Mouse (Mus musculus) limb, embryonic 13.5 days (tissue): ENCODE measurements around the gene Men1. TPM values are rescaled to one million over a fixed set of nuclear protein-coding genes. Genes with fewer than 3 reads are reported as not detected.

Experiments
- ATAC-seq: fragments of 200-750 bp; cut with Nextera tagmentation; 2 replicates; pipeline ENCODE4 v1.8.0; 2017; ENCODE audit warnings: low read depth, moderate number of reproducible peaks, moderate TSS enrichment; ENCODE audit not compliant: low FRiP score
- H3K27ac ChIP-seq: fragments of 300-500 bp; sonication (generic); 2 replicates; pipeline ENCODE4 v1.5.1; 2015; ENCODE audit warnings: inconsistent platforms, mild to moderate bottlenecking, moderate library complexity
- H3K27me3 ChIP-seq: fragments of 300-500 bp; sonication (generic); 2 replicates; pipeline ENCODE4 v1.6.1; 2015; ENCODE audit warnings: mild to moderate bottlenecking, inconsistent platforms
- H3K36me3 ChIP-seq: fragments of 300-500 bp; sonication (generic); 2 replicates; pipeline ENCODE4 v1.6.1; 2015; ENCODE audit warnings: inconsistent platforms, mild to moderate bottlenecking, moderate library complexity
- H3K4me1 ChIP-seq: fragments of 300-500 bp; sonication (generic); 2 replicates; pipeline ENCODE4 v1.6.1; 2015; ENCODE audit warnings: inconsistent platforms
- H3K4me2 ChIP-seq: fragments of 300-500 bp; sonication (generic); replicated peaks from 2 replicates; pipeline ENCODE4 v1.6.1; 2015; ENCODE audit warnings: inconsistent platforms, mild to moderate bottlenecking, moderate library complexity
- H3K4me3 ChIP-seq: fragments of 300-500 bp; sonication (generic); 2 replicates; pipeline ENCODE4 v1.5.1; 2015; ENCODE audit warnings: moderate library complexity, mild to moderate bottlenecking, inconsistent platforms
- H3K9ac ChIP-seq: fragments of 300-500 bp; sonication (generic); 2 replicates; pipeline ENCODE4 v1.6.1; 2015; ENCODE audit warnings: mild to moderate bottlenecking, inconsistent platforms
- H3K9me3 ChIP-seq: fragments of 300-500 bp; sonication (generic); 2 replicates; pipeline ENCODE4 v1.6.1; 2016; ENCODE audit warnings: inconsistent platforms
- WGBS: fragments of 180-500 bp; shearing (Covaris S2); methylation state at CpG from one replicate; pipeline ENCODE4 v1.1.7; 2015; 5-methylcytosine and 5-hydroxymethylcytosine counted together
- polyA plus RNA-seq: library from polyadenylated mRNA; unstranded; fragments of >200 nt; fragmentation: Nextera tagmentation; extraction: Ambion mirVana; gene quantifications from 2 replicates; pipeline ENCODE4 v1.2.1, GENCODE M21; 2015

Gene Men1
- polyA plus RNA-seq, 1 experiment from 2014 or later, result 97.6 TPM

DNA sequence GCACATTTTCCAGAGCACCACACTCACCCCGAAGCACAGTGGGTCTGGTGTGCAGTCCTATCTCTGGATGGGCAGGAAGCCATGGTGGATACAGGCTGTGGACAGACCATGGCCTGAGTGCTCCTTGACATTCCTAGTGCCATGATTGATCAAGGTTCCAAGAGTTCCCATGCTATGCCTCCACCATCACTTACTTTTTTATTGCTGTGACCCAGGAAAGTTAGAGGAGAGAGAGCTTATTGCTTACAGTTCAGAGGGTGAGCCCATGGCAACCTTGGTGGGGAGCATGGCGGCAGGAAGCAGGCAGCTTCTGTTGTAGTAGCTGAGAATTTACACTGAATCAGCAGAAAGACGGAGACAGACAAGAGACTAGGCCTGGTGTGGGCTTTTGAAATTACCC is 26.5 kb downstream of the Men1 start:
- H3K27me3 ChIP-seq, result no peaks in the 10 kb centered on the region
- H3K27ac ChIP-seq, result no peak overlapping the region
- no peaks in the 10 kb centered on the region for H3K9me3 ChIP-seq
- peaks cover 22% of the 10 kb centered on the region for H3K4me1 ChIP-seq
- no peak overlapping the region for H3K9ac ChIP-seq
- peaks cover 23% of the 10 kb centered on the region for H3K36me3 ChIP-seq
- no peak overlapping the region for H3K4me3 ChIP-seq
- 93% methylated on average over 3 of the region's 3 CpGs for WGBS
- ATAC-seq, result no peak
- H3K4me2 ChIP-seq, result no peak overlapping the region

- Histone ChIP-seq H3K9ac (peak overlapping the region; percentile 56; the same call in 1 of the 2 replicates), H3K4me2 (peak overlapping the region; percentile 67), H3K4me1 (peaks cover 38% of the 10 kb centered on the region), H3K27ac (peak overlapping the region; percentile 52; the same call in 1 of the 2 replicates), H3K27me3 (no peaks in the 10 kb centered on the region), H3K9me3 (no peaks in the 10 kb centered on the region), H3K36me3 (peaks cover 41% of the 10 kb centered on the region), H3K4me3 (peak overlapping the region; percentile 99)
- WGBS, result under 1% methylated on average over 11 of the region's 11 CpGs
- no peak for ATAC-seq
These were observed 28.3 kb downstream of the Men1 start for GRCm38 (mm10) chr19:6363091-6363410.

- ATAC-seq, result peak; percentile 98
- H3K27ac ChIP-seq, result peak within 1 kb of the TSS; percentile 98
- no peaks in the 10 kb centered on the region for H3K9me3 ChIP-seq
- 1% methylated on average over 70 of the region's 85 CpGs for WGBS
- H3K4me2 ChIP-seq, result peak within 1 kb of the TSS; percentile 97
- H3K36me3 ChIP-seq, result peaks cover 45% of the 10 kb centered on the region
- H3K9ac ChIP-seq, result peak within 1 kb of the TSS; percentile 99
- H3K4me3 ChIP-seq, result peak within 1 kb of the TSS; percentile 99
- peaks cover 39% of the 10 kb centered on the region for H3K4me1 ChIP-seq
- no peaks in the 10 kb centered on the region for H3K27me3 ChIP-seq
These were observed 28.8 kb downstream of the Men1 start, which contains the start of gene Sf1 for GRCm38 (mm10) chr19:6363411-6364240. Gene Sf1 (plus strand): TSS chr19:6363690.

GRCm38 (mm10) chr19:6364317-6364725 is 29.5 kb downstream of the Men1 start:
- WGBS, result under 1% methylated on average over 55 of the region's 55 CpGs
- H3K4me2 ChIP-seq, result peak overlapping the region; percentile 97
- H3K27me3 ChIP-seq, result no peaks in the 10 kb centered on the region
- peaks cover 47% of the 10 kb centered on the region for H3K36me3 ChIP-seq
- peaks cover 39% of the 10 kb centered on the region for H3K4me1 ChIP-seq
- H3K4me3 ChIP-seq, result peak overlapping the region; percentile 99
- peak overlapping the region; percentile 98 for H3K27ac ChIP-seq
- peak overlapping the region; percentile 99 for H3K9ac ChIP-seq
- no peaks in the 10 kb centered on the region for H3K9me3 ChIP-seq
- no peak for ATAC-seq

DNA sequence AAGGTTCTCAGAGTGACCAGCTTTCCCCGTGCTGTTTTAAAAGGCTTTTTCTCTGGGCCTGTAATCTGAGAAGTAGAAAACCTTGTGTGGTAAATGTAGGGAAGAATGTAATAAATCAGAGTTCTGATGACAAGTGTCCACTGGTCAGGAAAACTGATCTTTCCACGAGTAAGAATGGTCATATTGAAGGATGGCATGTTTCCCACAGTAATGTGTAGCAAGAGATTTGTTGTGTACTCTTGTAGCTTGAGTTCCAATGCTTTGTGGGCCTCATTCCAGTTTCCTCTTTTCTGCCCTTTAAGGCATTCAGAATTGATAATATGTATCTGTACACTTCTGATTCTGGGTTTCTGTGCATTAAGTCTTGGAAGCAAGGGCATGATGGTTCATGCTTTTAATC is 30.1 kb downstream of the Men1 start:
- H3K27ac ChIP-seq, result 0 out of 2 replicates have a peak overlapping the region, but pooled peaks have one; percentile 98
- peaks cover 52% of the 10 kb centered on the region for H3K36me3 ChIP-seq

DNA sequence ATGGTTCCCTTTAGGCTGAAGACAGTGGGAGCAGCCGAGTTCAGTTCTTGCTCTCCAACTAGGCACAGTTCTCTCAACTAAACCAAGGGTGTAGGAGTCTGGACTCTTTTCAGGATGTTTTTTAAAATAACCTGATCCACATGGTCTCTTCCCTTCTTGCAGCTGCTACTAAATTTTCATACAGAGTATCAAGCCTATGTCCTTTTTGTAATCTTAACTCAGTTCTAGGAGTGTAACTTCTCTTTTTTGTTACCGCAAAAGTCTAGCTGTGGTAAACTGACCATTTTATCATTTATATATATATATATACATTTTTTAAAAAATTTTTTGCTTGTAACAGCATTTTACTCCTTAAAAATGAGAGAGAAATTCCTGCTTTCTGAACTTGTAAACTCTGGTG is 35.4 kb downstream of the Men1 start:
- no peak for ATAC-seq
- H3K27me3 ChIP-seq, result no peaks in the 10 kb centered on the region
- H3K27ac ChIP-seq, result no peak overlapping the region
- H3K4me3 ChIP-seq, result no peak overlapping the region
- H3K9me3 ChIP-seq, result no peaks in the 10 kb centered on the region
- no peak overlapping the region for H3K9ac ChIP-seq
- H3K36me3 ChIP-seq, result peaks cover 94% of the 10 kb centered on the region
- H3K4me1 ChIP-seq, result peaks cover 28% of the 10 kb centered on the region
- 91% methylated on average over 2 of the region's 2 CpGs for WGBS
- H3K4me2 ChIP-seq, result no peak overlapping the region

More for the DNA sequence above, 30.1 kb downstream of the Men1 start:
- Histone ChIP-seq H3K9me3 (no peaks in the 10 kb centered on the region), H3K4me3 (peak overlapping the region; percentile 99), H3K27me3 (no peaks in the 10 kb centered on the region), H3K4me2 (peak overlapping the region; percentile 97), H3K9ac (peak overlapping the region; percentile 99), H3K4me1 (peaks cover 39% of the 10 kb centered on the region)
- 0% methylated on average over 2 of the region's 2 CpGs for WGBS
- no peak for ATAC-seq

- peaks cover 96% of the 10 kb centered on the region for H3K36me3 ChIP-seq
- no peak overlapping the region for H3K4me3 ChIP-seq
- H3K4me2 ChIP-seq, result no peak overlapping the region
- H3K4me1 ChIP-seq, result peaks cover 6% of the 10 kb centered on the region
- no peaks in the 10 kb centered on the region for H3K9me3 ChIP-seq
- no peak for ATAC-seq
- WGBS, result 94% methylated on average over 3 of the region's 3 CpGs
- H3K9ac ChIP-seq, result no peak overlapping the region
- H3K27ac ChIP-seq, result no peak overlapping the region
- no peaks in the 10 kb centered on the region for H3K27me3 ChIP-seq
These were observed 37.7 kb downstream of the Men1 start for GRCm38 (mm10) chr19:6372433-6372832.

DNA sequence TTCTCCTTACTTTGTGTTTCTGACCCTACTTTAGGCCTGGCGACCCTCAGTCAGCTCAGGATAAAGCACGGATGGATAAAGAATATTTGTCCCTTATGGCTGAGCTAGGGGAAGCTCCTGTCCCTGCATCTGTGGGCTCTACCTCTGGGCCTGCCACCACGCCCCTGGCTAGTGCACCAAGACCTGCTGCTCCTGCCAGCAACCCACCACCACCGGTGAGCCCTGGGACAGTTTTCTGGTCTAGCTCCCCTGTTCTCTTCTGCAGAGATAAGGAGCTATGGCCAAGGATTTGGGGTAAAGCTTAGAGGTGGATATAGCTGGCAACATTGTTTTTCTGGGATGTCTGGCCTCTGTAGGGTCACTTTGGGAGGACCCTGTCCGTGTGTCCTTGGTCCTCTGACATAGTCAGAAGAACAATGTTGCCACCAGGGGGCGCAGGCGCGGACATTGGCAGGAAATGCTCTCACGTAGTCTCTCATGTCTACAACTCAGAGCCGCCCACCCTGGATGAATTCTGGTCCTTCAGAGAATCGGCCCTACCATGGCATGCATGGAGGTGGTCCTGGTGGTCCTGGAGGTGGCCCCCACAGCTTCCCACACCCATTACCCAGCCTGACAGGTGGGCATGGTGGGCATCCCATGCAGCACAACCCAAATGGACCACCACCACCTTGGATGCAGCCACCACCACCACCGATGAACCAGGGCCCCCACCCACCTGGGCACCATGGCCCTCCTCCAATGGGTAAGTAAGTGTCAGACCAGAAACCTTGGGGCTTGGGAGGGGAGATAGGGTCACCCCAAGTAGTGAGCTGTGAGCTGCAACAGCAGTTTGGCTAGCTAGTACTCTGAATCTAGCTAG is 39.0 kb downstream of the Men1 start:
- H3K9me3 ChIP-seq, result no peaks in the 10 kb centered on the region
- peak; percentile 49; the same call in 1 of the 2 replicates for ATAC-seq
- H3K9ac ChIP-seq, result no peak overlapping the region
- H3K4me1 ChIP-seq, result no peaks in the 10 kb centered on the region
- peaks cover 96% of the 10 kb centered on the region for H3K36me3 ChIP-seq
- 72% methylated on average over 12 of the region's 12 CpGs for WGBS
- H3K27me3 ChIP-seq, result no peaks in the 10 kb centered on the region
- no peak overlapping the region for H3K4me3 ChIP-seq
- no peak overlapping the region for H3K27ac ChIP-seq
- no peak overlapping the region for H3K4me2 ChIP-seq

DNA sequence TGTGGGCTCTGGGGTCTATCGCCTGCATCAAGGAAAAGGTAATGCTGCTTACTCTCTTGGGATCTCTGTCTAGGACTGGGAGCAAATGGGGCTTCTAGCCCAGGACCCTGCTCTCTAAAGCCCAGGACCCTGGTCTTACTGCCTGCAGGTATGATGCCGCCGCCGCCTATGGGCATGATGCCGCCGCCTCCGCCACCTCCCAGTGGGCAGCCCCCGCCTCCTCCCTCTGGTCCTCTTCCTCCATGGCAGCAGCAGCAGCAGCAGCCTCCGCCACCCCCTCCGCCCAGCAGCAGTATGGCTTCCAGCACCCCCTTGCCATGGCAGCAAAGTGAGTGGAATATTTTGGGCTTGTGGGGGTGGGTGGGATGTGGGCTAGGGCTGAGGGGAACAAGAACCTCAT is 39.8 kb downstream of the Men1 start:
- no peak overlapping the region for H3K9ac ChIP-seq
- peaks cover 97% of the 10 kb centered on the region for H3K36me3 ChIP-seq
- no peak overlapping the region for H3K4me3 ChIP-seq
- no peak for ATAC-seq
- no peaks in the 10 kb centered on the region for H3K4me1 ChIP-seq
- no peak overlapping the region for H3K4me2 ChIP-seq
- no peak overlapping the region for H3K27ac ChIP-seq
- WGBS, result 98% methylated on average over 10 of the region's 10 CpGs
- no peaks in the 10 kb centered on the region for H3K27me3 ChIP-seq
- H3K9me3 ChIP-seq, result no peaks in the 10 kb centered on the region

DNA sequence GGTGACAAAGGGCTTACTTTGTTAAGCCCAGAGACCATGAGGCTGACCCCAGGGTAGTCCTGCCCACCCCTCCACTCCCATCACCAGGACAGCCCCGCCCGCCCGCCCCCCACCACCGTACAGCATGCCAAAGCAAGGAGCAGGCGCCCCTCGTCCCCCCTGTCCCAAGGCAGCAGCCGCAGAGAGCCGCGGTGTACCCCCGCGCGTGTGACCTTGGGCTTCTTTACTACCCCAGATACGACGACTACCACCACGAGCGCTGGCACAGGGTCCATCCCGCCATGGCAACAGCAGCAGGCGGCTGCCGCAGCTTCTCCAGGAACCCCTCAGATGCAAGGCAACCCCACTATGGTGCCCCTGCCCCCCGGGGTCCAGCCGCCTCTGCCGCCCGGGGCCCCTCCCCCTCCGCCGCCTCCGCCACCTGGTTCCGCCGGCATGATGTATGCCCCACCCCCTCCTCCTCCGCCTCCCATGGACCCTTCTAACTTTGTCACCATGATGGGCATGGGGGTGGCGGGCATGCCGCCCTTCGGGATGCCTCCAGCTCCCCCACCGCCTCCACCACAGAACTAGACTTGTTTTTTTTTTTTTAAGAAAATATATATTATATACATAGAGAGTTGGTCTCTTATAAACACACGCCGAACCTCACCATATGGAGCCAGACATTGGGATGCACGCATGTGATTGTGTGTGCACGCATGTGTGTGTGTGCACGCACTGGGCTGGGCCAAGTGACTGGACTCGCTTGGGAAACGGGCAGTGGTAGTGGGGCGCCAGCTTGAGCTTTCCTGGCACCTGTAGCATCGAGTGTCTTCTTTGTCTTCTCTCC is 40.9 kb downstream of the Men1 start:
- no peak overlapping the region for H3K4me3 ChIP-seq
- 93% methylated on average over 41 of the region's 42 CpGs for WGBS
- H3K27ac ChIP-seq, result no peak overlapping the region
- no peak overlapping the region for H3K4me2 ChIP-seq
- H3K9ac ChIP-seq, result no peak overlapping the region
- H3K36me3 ChIP-seq, result peaks cover 88% of the 10 kb centered on the region
- no peaks in the 10 kb centered on the region for H3K4me1 ChIP-seq
- no peaks in the 10 kb centered on the region for H3K9me3 ChIP-seq
- no peaks in the 10 kb centered on the region for H3K27me3 ChIP-seq
- ATAC-seq, result no peak; the same call in 1 of the 2 replicates

DNA sequence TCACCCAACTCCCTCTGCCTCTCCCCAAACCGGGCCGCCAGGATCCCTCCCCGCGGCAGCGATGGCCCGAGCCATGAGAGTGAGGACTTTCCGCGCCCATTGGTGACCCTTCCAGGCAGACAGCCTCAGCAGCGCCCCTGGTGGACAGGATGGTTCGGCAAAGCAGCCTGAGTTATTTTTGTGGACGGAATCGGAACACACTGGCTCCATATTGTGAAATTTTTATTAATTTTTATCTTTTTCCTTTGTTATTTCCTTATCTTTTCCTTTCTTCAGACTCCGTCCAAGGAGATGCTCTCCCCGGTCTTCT is 41.4 kb downstream of the Men1 start:
- Histone ChIP-seq H3K9ac (no peak overlapping the region), H3K27me3 (no peaks in the 10 kb centered on the region), H3K9me3 (no peaks in the 10 kb centered on the region), H3K36me3 (peaks cover 86% of the 10 kb centered on the region), H3K27ac (no peak overlapping the region), H3K4me3 (no peak overlapping the region), H3K4me1 (no peaks in the 10 kb centered on the region), H3K4me2 (no peak overlapping the region)
- no peak for ATAC-seq
- 78% methylated on average over 14 of the region's 14 CpGs for WGBS
